Mouse (Mus musculus): ENCODE results near the gene Efna3. TPM values are rescaled to one million over a fixed set of nuclear protein-coding genes. Genes with fewer than 3 reads are reported as not detected.

Efna3 gene
- total RNA-seq, 4 experiments from 2014 or later: 0.11 TPM; not detected in 3

GRCm38 (mm10) chr3:89284261-89284660 lies 38.5 kb downstream of the Efna3 start:
- no peak for DNase-seq (ENCODE audit: low spot score)

DNA sequence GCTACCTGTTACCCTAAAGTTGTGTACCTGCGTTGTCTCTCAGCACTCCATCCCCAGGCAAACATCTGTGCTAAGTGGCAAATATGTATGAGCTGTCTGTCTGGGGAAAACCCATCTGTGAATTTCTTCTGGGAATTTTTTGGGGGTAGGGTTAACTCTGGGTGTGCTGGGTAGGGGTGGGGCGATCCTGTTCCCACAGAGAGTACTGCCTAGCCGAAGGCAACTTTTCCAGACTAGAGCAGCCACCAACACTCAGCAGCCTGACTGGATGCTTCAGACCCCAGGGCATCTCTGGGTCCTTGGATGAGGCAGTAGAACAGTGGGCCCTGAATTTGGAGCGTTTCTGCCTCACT lies 40.5 kb downstream of the Efna3 start:
- DNase-seq (ENCODE audit: low spot score): no peak

DNA sequence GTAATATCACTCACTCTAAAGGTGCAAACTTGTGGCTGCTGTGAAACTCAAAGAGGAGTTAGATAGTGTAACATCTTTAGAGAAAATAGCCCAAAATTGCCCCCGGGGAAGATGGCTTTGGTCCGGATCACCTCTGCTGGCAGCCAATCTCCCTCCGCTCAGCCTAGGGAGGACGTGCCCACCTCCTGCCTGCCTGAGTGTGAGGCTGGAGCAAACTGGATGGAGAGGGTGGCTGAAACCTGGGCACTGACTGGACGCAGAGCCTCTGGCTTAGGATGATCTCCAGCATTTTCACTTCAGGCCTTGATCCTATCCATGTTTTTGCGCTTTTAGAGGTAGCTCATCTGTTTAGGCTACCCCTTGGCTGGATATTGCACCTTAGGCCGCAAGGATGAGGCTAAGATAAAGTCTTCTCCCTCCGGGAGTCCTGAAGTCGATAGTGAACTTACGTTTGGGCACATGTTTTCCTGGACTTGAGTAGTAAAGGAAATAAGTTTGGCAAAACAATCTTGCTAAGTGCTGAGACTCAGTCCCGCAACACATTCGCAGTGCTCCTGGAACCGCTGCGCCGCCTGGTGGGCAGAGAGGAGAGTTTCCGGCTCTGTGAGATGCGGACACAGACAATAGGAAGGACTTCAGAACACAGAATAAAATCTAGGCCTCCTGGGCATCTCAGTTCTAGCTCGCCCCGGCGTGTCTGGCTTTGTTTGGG lies 41.0 kb downstream of the Efna3 start:
- DNase-seq (ENCODE audit: low spot score): peak; percentile 89

DNA sequence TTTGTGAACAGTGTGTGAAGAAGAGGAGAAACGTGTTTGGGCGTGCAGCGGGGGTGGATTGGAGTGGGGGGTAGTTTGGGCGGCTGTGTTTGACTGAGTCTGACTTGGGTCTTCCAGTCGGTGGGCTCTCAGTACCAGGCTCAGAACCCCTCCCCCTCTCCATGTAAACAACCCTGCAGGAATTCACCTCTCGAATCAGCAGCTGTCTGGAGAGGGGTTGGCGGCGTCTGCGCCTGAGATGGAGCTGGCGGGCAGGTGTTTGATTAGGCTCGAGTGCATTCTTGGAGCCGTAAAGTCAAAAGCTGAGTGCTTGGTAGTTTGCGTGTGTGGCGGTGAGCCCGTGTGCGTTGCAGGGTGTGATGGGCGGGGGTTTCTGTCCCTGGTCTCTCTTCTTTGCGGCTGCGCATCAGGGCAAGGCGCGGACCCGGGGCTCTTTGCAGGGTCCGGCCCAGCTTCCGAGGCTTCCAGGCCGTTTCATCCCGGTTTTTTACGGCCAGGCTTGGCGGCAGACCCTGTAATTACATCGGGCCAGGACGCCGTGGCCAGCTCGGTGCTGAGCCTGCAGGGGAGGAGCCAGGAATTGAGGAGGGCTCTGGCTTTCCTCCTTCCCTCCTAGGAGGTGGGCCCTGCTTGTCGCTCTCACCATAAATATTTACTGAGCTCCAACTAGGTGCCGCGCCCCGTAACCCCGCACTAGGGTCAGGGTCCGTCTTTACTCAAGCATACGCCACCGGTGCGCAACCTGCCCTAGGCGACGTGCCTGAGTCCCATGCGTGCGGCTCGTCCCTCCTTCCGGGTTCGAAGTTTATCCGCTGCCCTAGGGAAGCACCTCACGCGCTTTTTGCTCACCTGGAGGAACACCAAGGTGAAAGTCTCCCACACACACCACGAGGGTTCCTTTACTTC lies 41.9 kb downstream of the Efna3 start, which contains the start of gene Efna1:
Gene Efna1, minus strand, starts transcription at position 537 of the 906 bp plus-strand sequence.
- DNase-seq (ENCODE audit: low spot score): peak; percentile 65

GRCm38 (mm10) chr3:89280050-89280605 lies 42.6 kb downstream of the Efna3 start:
- no peak for DNase-seq (ENCODE audit: low spot score)

DNA sequence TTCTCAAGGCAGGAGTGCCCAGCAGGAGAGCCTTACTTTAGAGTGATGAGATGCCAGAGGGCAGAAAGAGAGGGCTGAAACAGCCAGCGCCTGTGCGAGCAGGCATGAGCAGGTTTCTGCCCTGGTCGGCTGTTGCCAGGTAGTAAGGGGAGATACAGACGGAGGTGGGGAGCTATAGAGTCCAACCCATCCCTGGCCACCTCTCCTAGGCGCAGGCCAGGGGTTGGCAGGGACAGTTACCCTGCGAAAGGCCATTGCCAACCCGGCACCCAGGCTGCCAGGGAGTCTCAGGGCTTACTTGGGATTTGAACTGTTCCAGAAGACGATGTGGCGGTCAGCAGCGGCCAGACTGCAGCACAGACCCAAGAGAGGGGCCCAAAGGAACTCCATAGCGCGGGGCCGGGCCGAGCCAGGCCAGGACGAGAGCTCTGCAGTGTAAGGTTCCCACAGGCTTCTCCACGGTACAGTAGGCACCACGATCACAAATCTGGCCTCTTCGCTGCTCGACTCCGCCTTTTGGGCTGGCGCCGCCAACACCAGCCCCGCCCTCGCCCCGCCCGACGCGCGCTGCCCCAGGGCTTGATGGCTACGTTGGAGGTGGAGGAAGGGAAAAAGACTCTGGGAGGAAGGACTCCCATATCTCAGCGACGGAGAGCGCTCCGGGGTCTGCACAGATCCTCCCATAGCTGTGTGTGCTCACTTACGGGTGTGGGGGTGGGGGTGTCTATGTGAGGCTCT lies 43.4 kb downstream of the Efna3 start:
- peak; percentile 90 for DNase-seq (ENCODE audit: low spot score)

GRCm38 (mm10) chr3:89278643-89279042 lies 44.1 kb downstream of the Efna3 start:
- DNase-seq (ENCODE audit: low spot score): no peak

- peak; percentile 83 for DNase-seq (ENCODE audit: low spot score)
These were observed 44.7 kb downstream of the Efna3 start for GRCm38 (mm10) chr3:89278107-89278506.

GRCm38 (mm10) chr3:89277281-89278021 lies 45.3 kb downstream of the Efna3 start:
- DNase-seq (ENCODE audit: low spot score): peak; percentile 47

GRCm38 (mm10) chr3:89276061-89276460 lies 46.7 kb downstream of the Efna3 start:
- no peak for DNase-seq (ENCODE audit: low spot score)

- DNase-seq (ENCODE audit: low spot score): no peak
These were observed 51.0 kb downstream of the Efna3 start for GRCm38 (mm10) chr3:89271760-89272159.

DNA sequence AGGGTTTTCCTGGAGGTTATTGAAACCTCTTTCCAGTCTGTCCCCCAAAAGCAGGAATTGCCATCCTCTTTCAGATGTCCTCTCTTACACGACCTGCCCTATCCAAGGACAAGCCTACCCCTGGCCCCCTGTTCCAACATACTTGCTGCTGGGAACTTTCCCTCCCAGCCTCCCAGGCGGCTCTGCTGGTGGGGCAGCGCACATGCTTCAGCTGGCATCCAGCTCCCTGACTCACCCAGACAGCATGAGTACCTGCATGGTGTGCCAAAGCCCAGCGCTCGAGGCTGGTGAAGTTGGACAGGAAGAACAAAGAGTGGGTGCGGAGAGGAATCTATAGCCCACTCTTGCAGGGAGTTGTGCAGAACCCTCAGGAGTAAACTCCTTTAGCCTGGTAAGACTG lies 51.9 kb downstream of the Efna3 start:
- DNase-seq (ENCODE audit: low spot score): peak; percentile 66

DNA sequence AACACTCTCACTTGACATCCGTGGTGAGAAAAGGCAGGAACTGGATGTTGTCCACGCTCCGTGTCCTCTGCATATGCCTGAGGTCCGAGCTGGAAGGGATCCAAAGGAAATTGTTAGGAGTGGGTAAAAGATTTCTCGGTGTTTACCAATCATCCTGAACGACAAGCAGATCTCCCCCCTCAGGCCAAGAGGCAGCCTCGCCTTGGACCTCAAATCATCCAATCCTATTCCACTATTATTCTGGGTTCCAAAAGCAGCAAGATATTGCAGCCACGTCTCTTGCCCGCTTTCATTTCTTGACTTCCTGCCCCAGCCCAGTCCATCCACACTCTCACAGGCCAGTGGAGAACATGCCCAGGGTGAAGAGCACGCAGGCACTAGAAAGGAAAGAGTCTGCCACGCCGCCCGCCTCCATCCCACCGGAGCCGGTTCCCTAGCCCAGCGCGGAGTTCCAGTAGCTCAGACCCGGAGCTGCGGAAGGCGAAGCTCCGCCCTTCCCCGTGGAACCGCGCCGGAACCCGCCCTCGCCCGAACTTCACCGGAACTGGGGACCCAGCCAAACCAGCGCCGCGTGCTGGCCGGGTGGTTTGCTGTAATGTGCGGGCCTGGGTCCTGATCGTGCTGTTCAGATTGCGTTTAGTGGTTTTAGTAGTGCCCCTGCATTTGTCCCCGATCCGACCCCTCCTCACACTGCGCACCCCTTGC lies 52.6 kb downstream of the Efna3 start, which contains the start of gene Slc50a1:
Gene Slc50a1, minus strand, starts transcription at position 520 of the 705 bp plus-strand sequence.
- DNase-seq (ENCODE audit: low spot score): peak; percentile 88

DNA sequence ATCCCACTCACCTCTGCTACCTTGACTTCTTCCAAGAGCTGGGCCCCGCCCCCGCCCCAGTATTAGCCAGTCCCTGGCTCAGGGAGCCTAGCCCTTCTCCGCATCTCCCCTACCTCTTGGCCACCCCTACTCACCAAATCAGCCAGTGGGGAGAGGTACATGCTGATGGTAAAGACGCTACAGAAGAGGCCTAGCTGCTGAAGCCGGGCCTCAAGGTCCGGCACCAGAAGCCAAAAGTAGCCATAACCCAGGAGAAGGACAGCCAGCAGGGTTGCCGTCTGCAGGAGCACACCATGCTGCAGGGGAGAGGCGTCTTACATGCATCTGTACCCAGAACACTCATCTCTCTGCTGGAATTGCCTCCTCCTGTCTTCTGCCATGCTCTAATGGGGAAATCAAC lies 53.8 kb downstream of the Efna3 start:
- DNase-seq (ENCODE audit: low spot score): no peak

DNA sequence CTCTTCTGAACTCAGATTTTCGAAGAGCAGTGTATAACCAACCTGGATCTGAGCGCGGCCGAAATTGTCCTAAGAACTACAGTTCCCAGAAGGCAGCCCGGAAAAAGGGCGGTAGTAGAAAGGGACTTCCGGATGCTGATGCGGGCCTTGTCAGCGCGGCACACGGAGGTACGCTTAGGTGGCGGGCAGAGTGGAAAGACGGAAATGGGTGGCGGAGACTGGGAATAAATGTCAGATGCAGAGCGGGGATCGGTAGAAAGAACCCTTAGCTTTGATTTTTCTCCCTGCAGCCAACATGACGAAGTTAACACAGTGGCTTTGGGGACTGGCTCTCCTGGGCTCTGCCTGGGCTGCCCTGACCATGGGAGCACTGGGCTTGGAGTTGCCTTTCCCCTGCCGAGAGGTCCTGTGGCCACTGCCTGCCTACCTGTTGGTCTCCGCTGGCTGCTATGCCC lies 56.3 kb downstream of the Efna3 start:
- DNase-seq (ENCODE audit: low spot score): peak; percentile 84

Other genes with a start within 250 kb of the Efna3 start
- gene Rusc1, start 229.7 kb downstream of the Efna3 start, total RNA-seq (2022): 10 to 100 TPM; 24.4 to 29.1 (median 28.5) TPM
- gene Gm43738, start 221.9 kb downstream of the Efna3 start, total RNA-seq (2022): not detected
- 10 to 100 TPM; 20.8 to 23.2 (median 22.3) TPM for gene Fdps, start 221.0 kb downstream of the Efna3 start, total RNA-seq (2022)
- not detected for gene Pklr, start 186.8 kb downstream of the Efna3 start, total RNA-seq (2022)
- under 1 TPM in 3 of 4 experiments, not detected in 1; 0.12 to 0.75 (median 0.72) TPM for gene Hcn3, start 162.8 kb downstream of the Efna3 start, total RNA-seq (2022)
- 10 to 100 TPM; 14.6 to 19.3 (median 17.2) TPM for gene Clk2, start 158.2 kb downstream of the Efna3 start, total RNA-seq (2022)
- gene Scamp3, start 145.5 kb downstream of the Efna3 start, total RNA-seq (2022): 10 to 100 TPM; 49.4 to 57.8 (median 53.3) TPM
- 1 to 10 TPM; 2.6 to 4.8 (median 4.3) TPM for gene Fam189b, start 139.8 kb downstream of the Efna3 start, total RNA-seq (2022)
- 10 to 100 TPM; 17.0 to 19.8 (median 17.9) TPM for gene Gba, start 120.0 kb downstream of the Efna3 start, total RNA-seq (2022)
- gene Thbs3, start 107.8 kb downstream of the Efna3 start, total RNA-seq (2022): 1 to 10 TPM; 3.2 to 9.8 (median 4.0) TPM
- 10 to 100 TPM; 56.4 to 63.5 (median 59.5) TPM for gene Mtx1, start 95.9 kb downstream of the Efna3 start, total RNA-seq (2022)
- under 1 TPM in 3 of 4 experiments, not detected in 1; 0.13 to 0.63 (median 0.49) TPM for gene Muc1, start 93.9 kb downstream of the Efna3 start, total RNA-seq (2022)
- 100 to 1,000 TPM in 1 of 4 experiments, 10 to 100 TPM in 3; 87.0 to 108 (median 89.4) TPM for gene Krtcap2, start 77.0 kb downstream of the Efna3 start, total RNA-seq (2022)
- under 1 TPM; 0.34 to 0.87 (median 0.83) TPM for gene Trim46, start 76.7 kb downstream of the Efna3 start, total RNA-seq (2022)
- 10 to 100 TPM; 49.1 to 65.7 (median 53.6) TPM for gene Dpm3, start 63.6 kb downstream of the Efna3 start, total RNA-seq (2022)
- 10 to 100 TPM; 16.6 to 27.0 (median 21.0) TPM for gene Slc50a1, start 52.4 kb downstream of the Efna3 start, total RNA-seq (2022)
- 10 to 100 TPM; 28.2 to 36.1 (median 32.6) TPM for gene Efna1, start 41.8 kb downstream of the Efna3 start, total RNA-seq (2022)
- under 1 TPM in 3 of 4 experiments, not detected in 1; 0.19 to 0.34 (median 0.27) TPM for gene Efna4, start 15.1 kb upstream of the Efna3 start, total RNA-seq (2022)
- 10 to 100 TPM; 43.3 to 52.5 (median 48.6) TPM for gene Adam15, start 27.0 kb upstream of the Efna3 start, total RNA-seq (2022)
- gene Dcst2, start 39.0 kb upstream of the Efna3 start, total RNA-seq (2022): not detected
- not detected for gene Dcst1, start 42.3 kb upstream of the Efna3 start, total RNA-seq (2022)
- 10 to 100 TPM; 19.6 to 23.2 (median 22.9) TPM for gene Zbtb7b, start 71.8 kb upstream of the Efna3 start, total RNA-seq (2022)
- gene Lenep, start 79.8 kb upstream of the Efna3 start, total RNA-seq (2022): 1 to 10 TPM in 2 of 4 experiments, under 1 TPM in 1, not detected in 1; 0.75 to 1.5 (median 1.2) TPM
- 10 to 100 TPM; 55.5 to 71.8 (median 67.9) TPM for gene Flad1, start 88.9 kb upstream of the Efna3 start, total RNA-seq (2022)
- 1 to 10 TPM; 3.8 to 5.4 (median 4.2) TPM for gene Cks1b, start 95.4 kb upstream of the Efna3 start, total RNA-seq (2022)
- 10 to 100 TPM; 33.3 to 37.7 (median 36.5) TPM for gene Shc1, start 95.5 kb upstream of the Efna3 start, total RNA-seq (2022)
- 10 to 100 TPM; 13.3 to 17.9 (median 14.9) TPM for gene Pygo2, start 107.2 kb upstream of the Efna3 start, total RNA-seq (2022)
- gene Pbxip1, start 113.7 kb upstream of the Efna3 start, total RNA-seq (2022): 10 to 100 TPM; 67.8 to 74.7 (median 71.2) TPM
- 1 to 10 TPM; 5.5 to 8.6 (median 7.5) TPM for gene Pmvk, start 131.6 kb upstream of the Efna3 start, total RNA-seq (2022)
- gene Kcnn3, start 197.2 kb upstream of the Efna3 start, total RNA-seq (2022): 1 to 10 TPM; 2.1 to 3.4 (median 2.4) TPM